Mouse (Mus musculus) kidney, adult 2 months (tissue): Measurements from ENCODE around the gene BC030499.
"Not testable (repeated sequence)": the region's sequence is repeated elsewhere in the genome, so short reads cannot be mapped to it uniquely, and the experiment has no call there.

Experiments
- CTCF ChIP-seq: fragments of 200-500 bp; conservative IDR thresholded peaks from 2 replicates; pipeline ENCODE4 v1.5.1; 2011; ENCODE audit warnings: low read depth, mild to moderate bottlenecking, control low read depth, low read length, moderate library complexity, mixed read lengths; ENCODE audit not compliant: insufficient read depth, insufficient read length
- POLR2A ChIP-seq: fragments of 200-500 bp; IDR thresholded peaks from one replicate; pipeline ENCODE4 v1.6.1; 2011; ENCODE audit warnings: low read depth, low read length, control low read depth

DNA sequence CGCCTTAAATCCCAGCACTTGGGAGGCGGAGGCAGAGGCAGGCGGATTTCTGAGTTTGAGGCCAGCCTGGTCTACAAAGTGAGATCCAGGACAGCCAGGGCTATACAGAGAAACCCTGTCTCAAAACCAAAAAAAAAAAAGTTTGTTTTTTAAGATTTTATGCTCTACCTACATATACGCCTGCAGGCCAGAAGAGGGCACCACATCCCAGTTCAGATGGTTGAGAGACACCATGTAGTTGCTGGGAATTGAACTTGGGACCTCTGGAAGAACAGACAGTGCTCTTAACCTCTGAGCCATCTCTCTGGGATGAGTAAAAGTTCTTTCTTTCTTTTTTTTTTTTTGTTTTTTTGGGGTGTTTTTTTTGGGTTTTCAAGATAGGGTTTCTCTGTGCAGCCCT lies 14.5 kb upstream of the BC030499 start:
- TF ChIP-seq CTCF: peak; percentile 35; the same call in 1 of the 2 replicates
- not testable (repeated sequence) for TF ChIP-seq POLR2A
